Mouse (Mus musculus): ENCODE results near the gene Gm20388.

DNA sequence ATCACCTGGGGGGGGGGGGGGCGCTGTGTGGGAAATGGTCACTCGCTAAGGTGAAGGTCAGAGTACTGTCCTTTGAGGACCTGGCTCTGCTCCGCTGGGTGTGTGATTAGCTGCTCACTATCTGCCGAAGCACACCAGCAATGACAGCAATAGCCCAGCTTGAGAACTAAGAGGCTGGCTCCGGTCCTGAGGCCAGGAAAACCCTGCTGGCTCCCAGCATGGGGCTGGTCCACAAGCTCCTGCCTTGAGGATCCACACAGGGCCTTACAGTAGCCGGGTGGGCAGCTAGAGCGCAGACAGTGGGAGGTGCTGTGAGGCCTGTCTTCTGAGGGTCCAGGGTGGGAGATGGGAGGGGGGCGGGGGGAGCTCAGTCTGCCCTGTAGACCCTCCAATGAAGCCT, 397.5 kb downstream of the Gm20388 start:
- TF ChIP-seq CTCF (conservative IDR thresholded peaks at IDR 0.05; ENCODE audit: insufficient read depth, insufficient read length, low read depth, low read length) (no peak), POLR2A (IDR thresholded peaks at IDR 0.05; ENCODE audit: low read depth, low read length) (no peak)

Measured in kidney, adult 2 months (tissue).